Mouse (Mus musculus) mouse trophoblast stem cell (cell line): Measurements from ENCODE around the gene Mynn.
"Not testable (repeated sequence)": the region's sequence is repeated elsewhere in the genome, so short reads cannot be mapped to it uniquely, and the experiment has no call there.

ENCODE experiments used
- in situ Hi-C, 2 experiments: fragments of 300-500 bp; cut with MseI, MboI; formaldehyde crosslinking; loops; 2 replicates in 1 of 2; 3 replicates in 1 of 2; pipeline ENCODE4 v1.15.1; 2025

Gene Mynn

GRCm38 (mm10) chr3:30602065-30602739 is at the start of gene Mynn:
TSS of gene Mynn (plus strand) at chr3:30602065.
- in situ Hi-C loops = no loop called here

- in situ Hi-C loops = no loop called here
Measured at GRCm38 (mm10) chr3:30553741-30554140, 48.1 kb upstream of the Mynn start.

- in situ Hi-C loops = no loop called here
Measured at GRCm38 (mm10) chr3:30560677-30561314, 41.1 kb upstream of the Mynn start.

GRCm38 (mm10) chr3:30566333-30566732 is 35.5 kb upstream of the Mynn start:
- in situ Hi-C loops = not testable (repeated sequence)

GRCm38 (mm10) chr3:30573549-30573948 is 28.3 kb upstream of the Mynn start:
- in situ Hi-C loops = no loop called here

- in situ Hi-C loops = no loop called here
Measured at GRCm38 (mm10) chr3:30588865-30589264, 13.0 kb upstream of the Mynn start.

- in situ Hi-C loops = loop anchor here in 1 of 2 experiments (10.0 kb wide), 1 partner anchor 132 kb away; no protein-coding TSS in a partner anchor
Measured at GRCm38 (mm10) chr3:30592418-30592853, 9.4 kb upstream of the Mynn start.

- in situ Hi-C loops = loop anchor here in 1 of 2 experiments (10.0 kb wide), 1 partner anchor 131 kb away; no protein-coding TSS in a partner anchor
Measured at GRCm38 (mm10) chr3:30593719-30594485, 8.0 kb upstream of the Mynn start.

GRCm38 (mm10) chr3:30595111-30595832 is 6.6 kb upstream of the Mynn start:
- in situ Hi-C loops = loop anchor here in 1 of 2 experiments (10.0 kb wide), 1 partner anchor 130 kb away; no protein-coding TSS in a partner anchor

GRCm38 (mm10) chr3:30597271-30597670 is 4.6 kb upstream of the Mynn start:
- in situ Hi-C loops = loop anchor here in 1 of 2 experiments (10.0 kb wide), 1 partner anchor 128 kb away; no protein-coding TSS in a partner anchor

GRCm38 (mm10) chr3:30599711-30600545 is 1.9 kb upstream of the Mynn start, which contains the start of gene Actrt3:
TSS of gene Actrt3 (minus strand) at chr3:30599939.
- in situ Hi-C loops = loop anchor here in 1 of 2 experiments (10.0 kb wide), 1 partner anchor 125 kb away; no protein-coding TSS in a partner anchor

GRCm38 (mm10) chr3:30600717-30601116 is 1.1 kb upstream of the Mynn start:
- in situ Hi-C loops = no loop called here

- in situ Hi-C loops = no loop called here
Measured at GRCm38 (mm10) chr3:30601175-30601574, 690 bp upstream of the Mynn start.

GRCm38 (mm10) chr3:30601610-30602064 is 228 bp upstream of the Mynn start:
- in situ Hi-C loops = no loop called here

- in situ Hi-C loops = no loop called here
Measured at GRCm38 (mm10) chr3:30602740-30603098, 854 bp downstream of the Mynn start.

- in situ Hi-C loops = no loop called here
Measured at GRCm38 (mm10) chr3:30603256-30603655, 1.4 kb downstream of the Mynn start.

- in situ Hi-C loops = no loop called here
Measured at GRCm38 (mm10) chr3:30608999-30609398, 7.1 kb downstream of the Mynn start.

GRCm38 (mm10) chr3:30610930-30611329 is 9.1 kb downstream of the Mynn start:
- in situ Hi-C loops = no loop called here

- in situ Hi-C loops = no loop called here
Measured at GRCm38 (mm10) chr3:30620132-30620531, 18.3 kb downstream of the Mynn start.

- in situ Hi-C loops = no loop called here
Measured at GRCm38 (mm10) chr3:30633681-30634080, 31.8 kb downstream of the Mynn start.
